Mouse (Mus musculus) kidney, adult 9 months (tissue): ENCODE results near the gene Nyap1.

Source experiments
- DNase-seq: peaks from one replicate; pipeline ENCODE4 v3.0.0; 2022

Gene Nyap1

DNA sequence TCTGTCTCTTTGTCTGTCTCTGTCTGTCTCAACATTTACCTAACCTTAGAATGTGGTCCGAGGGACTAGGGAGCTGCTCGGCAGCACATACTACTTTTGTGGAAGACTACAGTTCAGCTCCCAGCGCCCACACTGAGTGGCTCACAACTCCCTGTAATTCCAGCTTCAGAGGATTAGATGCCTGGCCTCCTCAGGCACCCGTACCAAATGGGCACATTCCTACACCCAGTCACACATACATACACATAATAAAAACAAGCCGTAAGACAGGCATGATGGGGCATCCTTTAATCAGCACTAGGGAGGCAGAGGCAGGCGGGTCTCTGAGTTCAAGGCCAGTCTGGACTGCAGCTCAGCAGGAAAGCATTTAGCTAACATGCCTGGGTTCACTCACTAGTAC, 1.4 kb upstream of the Nyap1 start:
- no peak for DNase-seq

DNA sequence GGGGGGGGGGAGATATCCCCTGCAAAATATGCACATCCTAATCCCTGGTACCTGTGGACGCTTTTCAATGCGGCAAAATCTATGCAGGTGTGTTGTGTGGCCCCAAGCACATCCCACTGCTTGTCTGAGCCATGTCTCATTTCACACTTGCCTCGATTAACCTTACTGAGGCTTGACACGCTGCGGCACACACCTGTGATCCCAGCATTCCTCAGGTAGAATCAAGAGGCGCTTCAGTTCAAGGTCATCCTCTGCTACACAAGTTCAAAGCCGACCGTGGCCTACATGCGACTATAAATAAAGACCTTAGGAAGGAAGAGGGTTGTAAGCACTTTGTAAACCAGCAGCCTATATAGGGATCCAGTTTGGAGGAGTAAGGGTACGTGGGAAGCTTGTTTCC, 641 bp upstream of the Nyap1 start:
- DNase-seq: no peak

DNA sequence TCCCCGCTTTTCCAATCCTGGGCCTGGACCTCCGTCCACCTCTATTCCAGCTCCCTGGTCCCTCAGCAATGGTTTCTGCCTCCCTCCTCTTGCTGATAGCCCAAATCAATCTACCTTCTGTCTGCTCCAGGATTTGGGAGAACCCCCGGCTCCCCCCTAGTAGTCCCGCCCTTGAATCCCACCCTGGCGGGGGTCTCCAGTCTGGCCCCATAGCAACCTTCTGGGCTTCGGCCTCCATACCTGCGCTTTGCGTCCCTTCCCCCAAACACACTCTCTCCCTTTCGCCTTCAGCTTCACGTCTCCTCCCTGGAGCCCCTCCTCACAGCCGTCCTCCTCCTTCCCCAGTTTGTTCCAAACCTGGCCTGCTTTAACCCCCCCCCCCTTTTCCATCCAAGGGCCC, 901 bp downstream of the Nyap1 start:
- no peak for DNase-seq

DNA sequence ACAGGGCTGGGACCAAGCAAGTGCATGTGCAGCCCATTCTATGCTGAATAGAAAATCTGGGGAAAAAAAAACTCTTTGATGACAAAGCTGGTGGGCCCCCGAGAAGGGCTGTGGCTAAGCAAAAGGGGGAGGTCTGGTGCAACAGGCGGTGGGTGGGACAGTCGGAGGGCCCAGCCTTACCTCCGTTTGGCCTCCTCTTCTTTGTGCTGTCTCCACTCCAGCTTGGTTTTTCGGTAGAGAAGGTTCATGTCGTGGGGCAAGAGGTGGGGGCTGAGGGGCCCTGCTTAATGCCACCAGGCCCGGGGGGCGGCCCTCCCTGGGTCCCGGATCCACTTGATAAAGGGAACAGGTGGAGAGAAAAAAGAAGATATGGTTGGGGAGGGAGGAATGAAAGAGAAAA, 1.9 kb downstream of the Nyap1 start:
- no peak for DNase-seq

DNA sequence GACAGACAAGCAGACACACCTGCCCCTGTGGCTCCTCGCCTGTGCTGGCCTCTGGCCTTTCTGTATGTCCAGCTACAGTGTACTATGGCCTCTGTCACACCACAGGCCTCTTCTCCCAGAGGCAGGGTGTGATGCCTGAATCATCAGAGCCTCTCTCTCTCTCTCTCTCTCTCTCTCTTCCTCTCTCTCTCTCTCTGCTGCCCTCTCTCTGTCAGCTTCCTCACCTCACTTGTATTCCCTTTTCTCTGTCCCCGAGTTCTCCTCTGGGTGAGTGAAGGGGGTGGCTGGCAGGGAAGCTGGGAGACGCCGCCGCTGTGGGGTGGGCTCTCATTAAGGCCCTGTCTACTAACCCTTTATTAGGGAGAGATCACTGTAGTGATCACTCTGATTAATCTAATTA, 2.9 kb downstream of the Nyap1 start:
- DNase-seq: no peak

DNA sequence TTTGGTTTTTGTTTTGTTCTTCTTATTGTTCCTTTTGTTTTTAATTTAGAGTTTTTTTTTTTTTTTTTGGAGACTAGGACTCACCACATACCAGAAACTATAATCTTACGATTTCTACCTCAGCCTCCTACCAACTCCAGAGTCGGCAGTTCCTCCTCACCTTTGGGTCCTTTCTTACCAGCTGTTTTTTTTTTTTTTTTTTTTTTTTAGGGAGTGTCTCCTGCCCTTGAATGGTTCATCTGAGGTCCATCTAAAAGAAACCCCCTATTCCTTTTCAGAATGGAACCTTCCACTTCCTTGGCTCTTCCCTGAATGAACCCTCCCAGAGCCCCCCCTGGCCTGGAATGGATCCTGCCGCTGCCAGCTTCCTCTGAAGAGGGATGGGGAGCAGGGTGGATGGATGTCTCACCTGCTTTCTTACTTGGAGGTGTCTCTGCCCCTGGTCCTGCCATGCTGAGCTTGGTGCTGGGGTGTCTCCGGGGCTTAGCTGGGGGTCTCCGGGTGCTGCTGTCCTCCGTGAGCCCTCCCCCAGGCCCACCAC, 3.9 kb downstream of the Nyap1 start:
- no peak for DNase-seq

DNA sequence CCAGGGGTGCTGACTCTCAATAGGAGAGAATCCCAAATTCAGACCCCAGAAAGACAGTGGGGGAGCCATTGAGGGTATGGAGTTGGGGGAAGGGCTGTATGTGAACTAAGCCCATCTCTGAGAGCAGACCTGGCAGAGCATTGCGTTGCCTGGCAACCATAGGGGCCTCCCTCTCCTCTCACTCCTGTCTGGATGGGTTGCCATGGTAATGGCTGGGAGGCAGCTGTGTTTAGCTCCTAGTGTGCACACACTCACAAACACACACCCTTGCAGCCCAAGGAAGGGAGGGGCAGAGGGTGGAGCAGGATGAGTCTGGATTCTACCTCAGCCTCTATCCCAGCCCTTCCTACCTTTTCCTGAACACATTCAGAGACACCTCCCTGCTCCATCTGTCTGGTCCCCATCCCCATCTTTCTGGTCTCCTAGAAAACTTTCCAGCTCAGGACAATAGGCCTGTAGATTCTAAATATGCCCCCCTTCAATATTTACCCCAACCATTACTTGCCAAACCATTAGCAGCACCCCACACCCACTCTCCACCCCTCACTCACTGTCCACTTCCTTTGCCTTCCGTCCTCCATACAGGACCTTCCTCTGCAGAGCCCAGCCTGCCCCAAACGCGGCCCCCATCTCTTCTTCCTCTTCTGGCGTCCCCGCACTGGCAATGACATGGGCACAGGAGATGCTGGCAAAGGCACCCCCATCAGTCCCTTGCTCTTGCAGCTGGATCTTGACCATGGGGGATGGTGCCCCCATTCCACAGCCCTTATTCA, 6.9 kb downstream of the Nyap1 start:
- no peak for DNase-seq

DNA sequence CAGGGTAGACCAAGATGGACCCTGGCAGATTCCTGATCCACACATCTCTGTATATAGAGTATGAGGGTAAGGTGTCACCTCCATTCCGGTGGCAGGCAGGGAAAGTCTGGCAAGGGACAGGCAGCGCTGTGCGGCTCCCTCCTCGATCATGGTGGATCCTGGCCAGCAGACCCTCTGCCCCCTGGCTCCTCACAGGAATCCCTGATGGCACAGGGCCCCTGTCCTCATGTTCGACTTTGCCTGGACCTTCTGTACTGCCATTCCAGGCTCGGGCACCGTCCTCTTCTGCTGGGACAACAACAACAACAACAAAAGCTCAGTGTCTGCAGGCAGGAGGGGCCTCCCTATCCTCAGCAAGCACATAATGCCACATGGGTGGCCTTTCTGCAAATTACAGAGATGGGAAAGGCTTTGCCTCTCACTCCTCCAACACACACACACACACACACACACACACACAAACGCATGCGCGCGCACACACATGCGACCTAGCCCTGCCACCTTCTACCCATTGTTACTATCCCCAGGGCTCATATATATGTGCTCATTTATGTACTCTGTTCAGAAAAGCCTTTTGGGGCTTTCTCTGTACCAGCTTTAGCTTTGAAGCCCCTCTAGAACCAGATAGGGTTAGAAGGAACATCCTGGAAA, 7.6 kb downstream of the Nyap1 start:
- no peak for DNase-seq

DNA sequence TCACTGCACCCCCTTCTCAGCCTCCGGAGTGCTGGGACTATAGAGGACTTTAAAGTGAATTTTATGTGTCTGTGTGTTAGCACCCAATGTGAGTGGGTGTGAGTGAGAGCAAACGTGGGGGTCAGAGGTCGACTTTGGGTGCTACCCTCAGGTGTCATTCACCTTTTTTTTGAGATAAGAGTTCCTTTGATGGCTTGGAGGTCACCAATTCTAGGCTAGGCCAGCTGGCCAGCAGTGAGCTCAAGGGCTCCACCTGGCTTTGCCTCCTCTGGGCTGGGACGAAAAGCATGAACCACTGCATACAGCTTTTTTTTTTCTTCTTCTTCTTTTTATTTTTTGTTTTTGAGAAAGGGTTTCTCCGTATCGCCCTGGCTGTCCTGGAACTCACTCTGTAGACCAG, 14.6 kb downstream of the Nyap1 start:
- no peak for DNase-seq

DNA sequence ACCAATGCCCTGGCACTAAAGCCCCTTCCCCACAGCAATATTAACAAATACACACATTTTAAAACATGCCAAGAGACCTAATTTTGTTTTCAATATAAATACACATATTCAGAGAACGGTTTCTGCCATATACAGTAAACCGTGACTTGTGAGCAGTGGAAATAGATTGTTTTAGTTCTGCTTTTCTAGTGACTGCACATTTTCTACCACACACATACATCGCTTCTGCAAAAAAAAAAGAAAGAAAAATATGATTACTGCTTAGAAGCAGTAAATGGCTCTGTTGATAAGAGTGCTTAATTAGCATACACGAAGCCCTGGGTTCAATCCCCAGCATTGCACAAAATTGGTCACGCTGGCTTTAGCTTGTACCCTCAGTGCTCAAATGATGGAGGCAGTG, 17.6 kb downstream of the Nyap1 start:
- no peak for DNase-seq

DNA sequence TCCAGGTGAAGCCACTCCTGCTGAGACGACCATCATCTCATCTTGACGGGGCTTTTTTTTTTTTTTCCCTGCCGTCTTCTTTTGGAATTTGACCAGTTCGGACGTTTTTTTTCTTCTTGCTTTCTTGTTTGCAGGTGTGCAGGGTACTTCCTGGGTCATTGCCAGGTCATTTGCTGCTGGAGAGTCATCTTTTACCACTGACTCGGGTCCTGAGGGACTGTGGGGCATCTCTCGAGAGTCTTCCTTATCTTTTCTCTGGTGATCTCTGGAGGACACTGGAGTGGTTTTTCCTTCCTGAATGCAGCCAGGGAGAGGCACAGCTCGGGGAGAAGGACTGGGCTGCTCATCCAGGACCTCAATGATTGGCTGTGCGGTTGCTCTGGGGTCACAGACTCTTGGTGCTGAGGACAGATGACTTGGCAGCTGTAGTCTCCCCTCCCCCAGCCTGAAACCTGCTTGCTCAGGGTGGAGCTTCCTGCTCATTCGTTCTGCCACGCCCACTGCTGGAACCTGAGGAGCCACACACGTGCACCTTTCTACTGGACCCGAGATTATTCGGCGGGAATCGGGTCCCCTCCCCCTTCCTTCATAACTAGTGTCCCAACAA, 20.7 kb downstream of the Nyap1 start:
- DNase-seq: peak; percentile 75

DNA sequence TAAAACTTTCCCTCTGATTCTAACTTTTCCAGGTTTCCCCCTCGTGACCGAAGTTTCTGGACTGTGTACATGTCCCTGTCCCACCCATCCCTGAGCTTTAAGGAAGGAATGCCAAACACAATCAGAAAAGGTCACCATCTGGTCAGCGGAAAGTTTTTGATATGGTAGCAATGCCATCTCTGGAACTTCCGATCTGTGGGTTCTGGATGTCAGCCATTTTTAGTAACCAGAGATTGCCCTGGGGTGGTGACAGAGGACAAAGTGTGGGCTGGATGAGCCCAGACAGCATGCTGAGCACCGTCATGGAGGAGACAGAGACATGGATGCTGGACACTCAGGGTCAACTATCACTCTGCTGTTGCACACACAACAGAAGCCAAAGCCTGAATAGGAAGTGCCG, 22.3 kb downstream of the Nyap1 start:
- DNase-seq: no peak

DNA sequence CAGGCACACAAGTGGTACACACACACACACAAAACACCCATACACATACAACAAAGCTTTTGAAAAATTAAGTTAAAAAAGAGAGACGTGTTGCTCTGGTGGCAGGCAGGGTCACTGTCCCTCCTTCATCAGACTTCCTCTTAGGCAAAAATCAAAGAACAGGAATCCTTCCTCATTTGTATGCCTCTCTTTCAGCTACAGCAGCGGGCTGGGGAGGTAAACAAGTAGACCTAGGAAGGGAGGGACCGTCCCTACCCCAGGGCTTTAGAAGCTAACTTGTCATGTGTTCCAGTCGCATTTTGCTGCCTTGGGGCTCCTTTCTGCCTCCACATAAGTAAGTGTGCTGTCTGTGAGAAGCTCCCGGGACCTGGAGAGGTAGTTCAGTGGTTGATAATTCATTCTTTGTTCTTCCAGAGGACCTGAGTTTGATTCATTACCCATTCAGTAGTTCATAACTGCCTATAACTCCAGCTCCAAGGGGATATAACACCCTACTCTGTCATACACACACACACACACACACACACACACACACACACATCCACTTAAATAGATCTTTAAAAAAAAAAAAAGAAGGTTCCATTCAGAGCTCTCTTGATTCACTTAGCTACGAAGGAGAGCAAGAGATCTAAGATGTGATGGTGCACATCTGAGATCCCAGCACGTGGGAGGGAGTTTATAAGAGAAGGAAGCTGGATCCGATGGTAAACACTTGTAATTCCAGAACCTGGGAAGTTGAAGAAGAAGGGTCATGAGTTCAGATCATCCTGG, 23.2 kb downstream of the Nyap1 start:
- no peak for DNase-seq

DNA sequence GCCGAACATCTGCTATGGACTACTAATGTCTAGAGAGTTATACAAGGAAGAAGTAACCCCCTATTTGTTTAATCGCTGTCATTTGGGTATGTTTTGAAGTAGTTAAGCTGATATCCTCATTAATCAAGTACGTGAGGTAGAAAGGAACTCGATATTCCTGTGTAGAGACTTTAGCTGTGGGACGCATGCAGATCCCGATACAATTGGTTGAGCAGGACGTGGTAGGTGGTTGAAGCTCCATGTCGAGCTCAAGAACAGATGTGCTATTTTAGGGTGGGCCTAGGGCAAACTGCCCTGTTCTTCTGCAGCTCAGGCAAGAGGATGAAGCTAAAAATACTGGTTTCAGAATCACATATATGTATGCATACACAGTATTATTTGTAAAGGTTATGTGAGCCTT, 25.7 kb downstream of the Nyap1 start:
- DNase-seq: no peak

DNA sequence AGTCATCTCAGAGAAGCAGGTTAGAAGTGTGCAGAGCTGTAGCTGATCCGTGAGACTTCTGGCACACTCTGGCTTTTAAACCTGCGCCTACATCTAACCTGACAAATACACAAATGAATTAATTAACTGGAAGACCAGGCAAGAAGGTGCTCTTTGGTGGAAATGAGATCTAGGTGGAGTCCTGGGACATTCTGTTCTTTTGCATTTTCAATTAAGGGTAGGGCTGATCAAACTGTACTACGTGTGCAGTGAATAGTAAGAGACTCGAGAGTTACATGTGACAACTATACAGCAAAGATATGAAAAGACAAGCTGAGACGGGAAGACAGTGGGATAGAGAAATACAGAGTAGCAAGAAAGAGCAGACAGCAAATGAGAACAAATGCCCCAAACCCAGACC, 28.0 kb downstream of the Nyap1 start:
- DNase-seq: no peak

DNA sequence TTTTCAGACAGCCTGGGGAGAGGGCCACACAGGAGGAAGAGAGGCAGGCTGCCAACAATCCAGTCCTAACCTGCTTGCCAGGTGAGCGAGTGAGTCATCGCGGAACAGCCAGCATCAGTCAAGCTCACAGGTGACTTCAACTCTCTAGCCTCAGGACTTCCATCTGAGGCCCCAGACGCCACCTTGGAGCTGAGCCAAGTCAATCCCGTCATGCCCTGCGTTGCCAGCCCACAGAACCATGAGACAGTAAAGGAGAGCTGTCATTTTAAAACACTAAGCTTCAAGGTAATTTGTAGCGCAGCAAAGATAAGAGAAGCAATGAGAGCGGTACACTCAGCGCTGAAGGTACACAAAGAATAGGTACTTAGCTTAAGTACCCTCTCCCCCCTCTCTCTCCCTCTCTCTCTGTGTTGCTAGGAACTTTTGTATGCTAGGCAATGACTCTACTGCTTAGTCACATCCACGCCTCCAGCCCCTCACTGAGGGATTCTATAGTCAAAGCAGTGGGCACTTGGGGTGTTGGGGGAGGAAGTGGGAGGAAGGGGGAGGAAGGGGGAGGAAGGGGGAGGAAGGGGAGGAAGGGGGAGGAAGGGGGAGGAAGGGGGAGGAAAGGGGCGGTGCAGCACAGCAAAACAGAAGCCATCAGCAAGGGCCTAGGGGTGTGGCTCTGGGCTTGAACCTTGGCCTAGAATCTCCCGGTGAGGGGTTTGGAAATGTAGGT, 34.3 kb downstream of the Nyap1 start:
- peak; percentile 82 for DNase-seq

DNA sequence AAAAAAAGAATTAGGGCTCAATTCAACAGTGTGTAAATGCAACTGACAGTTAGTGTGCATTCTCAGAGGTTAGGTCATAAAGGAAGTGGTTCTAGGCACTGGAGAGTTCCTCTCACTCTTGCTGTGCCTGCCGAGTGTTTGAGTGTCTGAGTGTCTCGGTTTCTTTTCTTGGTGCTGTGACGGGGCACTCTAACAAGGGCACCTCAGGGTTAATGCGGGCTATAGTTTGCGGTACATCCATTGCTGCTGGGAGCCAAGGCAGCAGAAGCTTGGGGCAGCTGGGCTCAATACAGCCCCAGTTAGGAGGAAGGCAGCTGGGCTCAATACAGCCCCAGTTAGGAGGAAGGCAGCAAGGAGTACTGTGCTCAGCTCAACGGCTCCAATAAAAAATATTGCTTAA, 36.2 kb downstream of the Nyap1 start:
- DNase-seq: no peak

DNA sequence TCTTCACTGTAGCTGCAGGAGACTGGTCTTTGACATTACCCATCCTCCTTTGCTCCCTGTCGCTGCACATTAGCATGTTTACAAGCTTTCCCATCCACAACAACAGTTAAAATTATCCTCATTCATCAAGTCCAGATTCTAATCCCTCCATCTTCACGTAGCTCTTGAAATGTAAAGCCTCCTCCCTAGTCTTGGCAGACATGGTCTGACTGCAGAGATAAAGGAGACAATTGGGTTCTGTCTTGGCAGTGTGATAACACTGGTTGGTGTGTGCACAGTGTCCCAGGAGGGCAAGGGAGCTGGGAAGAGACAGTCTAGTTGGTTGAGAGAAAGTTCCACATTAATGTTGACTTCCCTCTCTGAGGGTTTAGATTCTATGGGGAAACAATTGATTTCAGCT, 41.6 kb downstream of the Nyap1 start:
- no peak for DNase-seq

DNA sequence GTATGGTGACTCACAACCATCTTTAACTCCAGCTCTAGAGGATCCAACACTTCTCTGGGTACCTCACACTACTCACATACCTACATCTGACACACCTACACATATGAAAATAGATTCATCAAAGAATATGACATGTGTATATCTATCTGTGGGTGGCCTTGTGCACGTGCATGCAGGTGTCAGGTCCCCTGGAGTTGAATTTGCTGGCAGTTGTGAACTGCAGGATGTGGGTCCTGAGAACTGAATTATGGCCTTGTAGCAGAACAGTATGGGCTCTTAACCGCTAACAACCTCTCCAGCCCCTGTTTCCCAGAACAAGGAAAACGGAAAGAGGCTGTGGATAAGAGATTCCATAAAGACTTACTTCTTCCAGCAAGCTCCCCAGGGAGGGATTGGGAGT, 42.3 kb downstream of the Nyap1 start:
- no peak for DNase-seq

DNA sequence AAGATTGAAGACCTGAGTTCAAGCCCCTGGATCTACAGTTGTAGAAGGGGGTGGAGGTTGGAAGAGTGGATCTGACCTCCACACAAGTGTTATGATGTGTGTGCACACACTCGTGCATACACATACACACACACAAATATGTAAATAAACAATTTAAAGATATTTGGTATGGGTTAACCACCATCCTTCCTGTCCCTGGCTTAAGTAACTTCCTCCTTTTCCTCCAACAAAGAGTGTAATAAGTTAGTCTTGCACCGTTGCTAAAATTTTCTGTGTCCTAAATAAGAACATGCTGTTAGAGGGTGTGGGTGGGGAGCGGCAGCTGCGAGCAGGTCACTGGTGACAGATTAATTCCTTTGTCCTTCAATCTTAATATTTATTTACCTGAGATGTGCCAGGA, 45.5 kb downstream of the Nyap1 start:
- DNase-seq: no peak

DNA sequence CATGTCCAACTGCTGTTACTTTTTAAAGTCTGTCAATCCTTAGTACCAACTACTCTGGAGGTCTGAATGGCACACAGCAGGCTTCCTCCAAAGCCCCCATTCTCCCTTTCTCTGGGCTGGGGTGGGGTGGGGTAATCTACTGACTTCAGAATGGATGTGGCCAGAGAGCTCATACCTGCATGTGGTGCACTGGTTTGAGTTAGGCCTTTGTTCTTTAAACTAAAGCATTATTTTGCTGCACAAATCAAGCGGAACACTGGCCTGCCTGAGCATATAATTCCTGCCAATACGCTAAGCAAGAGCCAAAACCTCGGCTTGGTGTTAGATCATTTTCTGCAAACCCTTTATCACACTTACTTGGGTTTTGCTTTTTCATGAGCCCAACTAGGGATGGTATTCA, 46.6 kb downstream of the Nyap1 start:
- no peak for DNase-seq

DNA sequence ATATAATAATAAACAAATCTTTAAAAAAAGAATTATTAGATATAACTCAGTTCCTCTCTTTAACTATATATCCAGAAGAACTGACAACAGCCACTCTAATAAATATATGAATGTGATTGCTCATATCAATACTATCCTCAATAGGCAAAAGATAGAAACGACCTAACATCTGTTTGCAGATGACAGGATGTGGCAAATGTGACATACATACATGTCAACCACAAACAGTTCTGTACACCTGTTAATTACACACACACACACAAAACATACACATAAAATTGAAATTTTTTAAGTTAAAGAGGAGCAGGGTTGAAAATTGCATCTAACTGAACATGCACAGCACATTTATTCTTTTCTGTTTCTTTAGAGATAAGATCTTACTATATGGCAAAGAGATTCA, 49.5 kb downstream of the Nyap1 start:
- DNase-seq: no peak

DNA sequence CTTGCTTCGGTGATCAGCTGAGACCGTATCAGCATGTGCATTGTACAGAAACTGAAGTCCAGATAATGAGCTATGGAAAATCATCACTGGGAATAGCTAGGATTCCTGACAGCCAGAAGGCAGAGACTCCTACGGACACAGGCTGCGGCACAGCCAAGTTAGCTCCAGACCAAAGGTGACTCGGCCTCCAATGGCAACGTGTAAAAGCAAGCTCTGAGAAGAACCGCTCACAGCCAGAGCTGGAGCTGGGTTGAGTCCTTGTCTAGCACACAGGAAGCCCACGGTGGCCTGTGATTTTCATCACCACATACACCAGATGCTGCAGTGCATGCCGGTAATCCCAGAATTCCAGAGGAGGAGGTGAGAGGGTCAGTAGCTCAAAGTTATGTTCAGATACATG, 50.9 kb downstream of the Nyap1 start:
- peak; percentile 18 for DNase-seq
